Mouse (Mus musculus): Measurements from ENCODE around the gene Tmem143.
A peak's percentile ranks its signal among the peaks of the same experiment; 100 is the strongest.
"Not testable (repeated sequence)": the region's sequence is repeated elsewhere in the genome, so short reads cannot be mapped to it uniquely, and the experiment has no call there.

Tmem143 gene

GRCm38 (mm10) chr7:45922928-45923761 is 26.4 kb downstream of the Tmem143 start:
- peak; percentile 81 for DNase-seq (ENCODE audit: low spot score)

- peak; percentile 34 for DNase-seq (ENCODE audit: low spot score)
Measured at GRCm38 (mm10) chr7:45923762-45924428, 27.2 kb downstream of the Tmem143 start, which contains the start of gene Ccdc114. TSS of gene Ccdc114 (plus strand) at chr7:45924072.

- DNase-seq (ENCODE audit: low spot score) = no peak
Measured at GRCm38 (mm10) chr7:45924429-45924816, 27.7 kb downstream of the Tmem143 start.

GRCm38 (mm10) chr7:45928626-45929295 is 32.0 kb downstream of the Tmem143 start:
- no peak for DNase-seq (ENCODE audit: low spot score)

- DNase-seq (ENCODE audit: low spot score) = no peak
Measured at GRCm38 (mm10) chr7:45929688-45930087, 32.9 kb downstream of the Tmem143 start.

- DNase-seq (ENCODE audit: low spot score) = not testable (repeated sequence)
Measured at GRCm38 (mm10) chr7:45933766-45934165, 37.0 kb downstream of the Tmem143 start.

- peak; percentile 54 for DNase-seq (ENCODE audit: low spot score)
Measured at GRCm38 (mm10) chr7:45935114-45935513, 38.4 kb downstream of the Tmem143 start.

- DNase-seq (ENCODE audit: low spot score) = no peak
Measured at GRCm38 (mm10) chr7:45939836-45940235, 43.1 kb downstream of the Tmem143 start.

- DNase-seq (ENCODE audit: low spot score) = no peak
Measured at GRCm38 (mm10) chr7:45941986-45942385, 45.2 kb downstream of the Tmem143 start.

GRCm38 (mm10) chr7:45943280-45943679 is 46.5 kb downstream of the Tmem143 start:
- DNase-seq (ENCODE audit: low spot score) = not testable (repeated sequence)

- no peak for DNase-seq (ENCODE audit: low spot score)
Measured at GRCm38 (mm10) chr7:45949061-45949460, 52.3 kb downstream of the Tmem143 start.

GRCm38 (mm10) chr7:45956611-45957010 is 59.9 kb downstream of the Tmem143 start:
- no peak for DNase-seq (ENCODE audit: low spot score)
